Mouse (Mus musculus): ENCODE results near the gene Fcrl1. TPM values are rescaled to one million over a fixed set of nuclear protein-coding genes. Genes with fewer than 3 reads are reported as not detected.
"Not testable (repeated sequence)": the region's sequence is repeated elsewhere in the genome, so short reads cannot be mapped to it uniquely, and the experiment has no call there.

The Fcrl1 gene
- polyA plus RNA-seq (2015; fragmentation: Nextera tagmentation; extraction: Ambion mirVana) = 0.09 TPM in 1 of 2 replicates, not detected in the other

DNA sequence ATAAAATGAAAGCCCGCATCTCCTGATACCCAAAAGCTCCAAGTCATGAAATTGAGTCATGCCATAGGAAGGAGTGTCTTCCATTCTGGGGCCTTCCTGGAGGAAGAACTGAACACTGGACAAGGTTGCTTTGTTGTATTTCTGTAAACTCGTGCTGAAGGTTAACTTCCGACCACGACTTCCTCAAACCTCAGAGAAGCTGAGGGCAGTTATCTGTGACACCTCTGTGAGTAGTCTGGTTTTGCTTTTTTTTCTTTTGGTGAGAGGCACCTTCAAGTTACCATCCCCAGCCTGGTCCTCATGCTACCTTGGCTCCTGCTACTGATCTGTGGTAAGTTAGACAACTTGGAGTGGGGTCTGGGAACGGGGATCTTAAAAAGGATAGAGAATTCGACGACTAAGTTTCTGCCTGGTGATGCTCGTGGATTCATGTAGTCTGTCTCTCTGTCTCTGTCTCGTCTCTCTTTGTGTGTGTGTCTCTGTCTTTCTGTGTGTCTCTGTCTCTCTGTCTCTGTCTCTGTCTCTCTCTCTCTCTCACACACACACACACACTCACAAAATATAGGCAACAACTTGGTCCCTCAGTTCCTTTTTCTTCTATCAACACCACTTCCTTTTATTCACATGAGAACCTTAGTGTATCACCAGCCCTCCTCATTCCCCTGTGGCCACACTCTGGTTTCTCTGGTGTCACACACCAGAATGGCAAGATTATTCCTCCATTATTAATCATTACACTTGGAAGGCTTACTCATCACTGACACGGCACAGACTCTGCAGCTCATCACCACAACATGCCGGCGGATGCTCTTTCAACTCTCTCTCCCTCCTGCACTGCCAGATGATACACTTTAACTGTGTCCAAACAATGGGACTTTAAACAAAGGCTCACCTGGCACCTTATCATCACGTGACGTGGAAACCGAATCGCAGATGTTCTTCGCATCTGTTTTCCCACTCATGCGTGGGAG is at the start of gene Fcrl1:
Gene Fcrl1, plus strand, starts transcription at position 193 of the 971 bp plus-strand sequence.
- no peaks in the 10 kb centered on the region for H3K4me1 ChIP-seq (replicated peaks)
- H3K27me3 ChIP-seq = no peaks in the 10 kb centered on the region
- no peak within 1 kb of the TSS for H3K27ac ChIP-seq
- H3K4me3 ChIP-seq (replicated peaks) = no peak within 1 kb of the TSS
- H3K36me3 ChIP-seq = no peaks in the 10 kb centered on the region
- 87% methylated on average over 18 of the region's 18 CpGs for WGBS
- H3K4me2 ChIP-seq (replicated peaks) = no peak within 1 kb of the TSS
- no peak within 1 kb of the TSS for H3K9ac ChIP-seq (replicated peaks)
- no peaks in the 10 kb centered on the region for H3K9me3 ChIP-seq
- ATAC-seq = no peak

DNA sequence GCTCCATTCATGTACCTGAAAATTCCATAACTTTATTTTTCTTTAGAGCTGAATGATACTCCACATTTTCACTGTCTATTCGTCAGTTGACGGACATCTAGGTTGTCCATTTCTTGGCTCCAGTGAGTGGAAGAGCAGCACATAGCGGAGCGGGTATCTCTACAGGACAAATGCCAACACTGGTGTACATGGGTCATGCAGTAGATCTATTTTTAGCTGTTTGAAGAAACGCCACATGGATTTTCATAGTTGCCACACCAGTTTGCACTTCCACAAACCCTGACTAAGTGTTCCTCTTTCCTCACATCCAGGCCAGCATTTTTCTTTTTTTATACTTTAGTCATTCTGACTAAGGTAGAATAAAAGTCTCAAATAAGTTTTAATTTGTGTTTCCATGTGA is 38.3 kb upstream of the Fcrl1 start:
- no peaks in the 10 kb centered on the region for H3K27me3 ChIP-seq
- H3K4me3 ChIP-seq (replicated peaks) = no peak overlapping the region
- ATAC-seq = no peak
- no peaks in the 10 kb centered on the region for H3K36me3 ChIP-seq
- H3K4me2 ChIP-seq (replicated peaks) = no peak overlapping the region
- no peaks in the 10 kb centered on the region for H3K9me3 ChIP-seq
- WGBS = 90% methylated on average over 5 of the region's 5 CpGs
- H3K27ac ChIP-seq = no peak overlapping the region
- H3K9ac ChIP-seq (replicated peaks) = no peak overlapping the region
- no peaks in the 10 kb centered on the region for H3K4me1 ChIP-seq (replicated peaks)

DNA sequence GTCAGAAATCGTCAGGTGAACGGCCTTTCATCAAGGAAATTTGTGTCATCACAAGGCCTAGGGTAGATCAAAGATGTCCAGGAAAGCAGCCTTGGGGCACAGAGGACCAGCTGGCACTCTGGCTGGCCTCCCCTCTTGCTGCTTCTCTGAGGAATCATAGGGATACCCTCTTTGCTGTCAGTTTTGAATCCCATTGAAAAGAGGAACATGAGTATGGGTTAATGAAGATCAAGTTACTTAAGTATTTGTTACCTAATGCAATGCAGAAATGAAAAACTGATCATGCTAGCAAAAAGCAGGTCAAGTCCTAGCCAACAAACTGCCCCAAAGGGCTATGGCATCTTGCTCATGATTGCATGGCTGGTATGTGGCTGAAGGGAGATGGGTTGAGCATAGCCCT is 25.2 kb upstream of the Fcrl1 start:
- not testable (repeated sequence) for H3K9ac ChIP-seq (replicated peaks); H3K4me1 ChIP-seq (replicated peaks); H3K4me2 ChIP-seq (replicated peaks); H3K27ac ChIP-seq; H3K36me3 ChIP-seq; H3K4me3 ChIP-seq (replicated peaks); H3K9me3 ChIP-seq; ATAC-seq; H3K27me3 ChIP-seq
- WGBS = 90% methylated on average over 2 of the region's 2 CpGs

GRCm38 (mm10) chr3:87357581-87357980 is 18.6 kb upstream of the Fcrl1 start, which contains the start of gene Cd5l:
TSS of gene Cd5l (plus strand) at chr3:87357881.
- H3K9me3 ChIP-seq = no peaks in the 10 kb centered on the region

DNA sequence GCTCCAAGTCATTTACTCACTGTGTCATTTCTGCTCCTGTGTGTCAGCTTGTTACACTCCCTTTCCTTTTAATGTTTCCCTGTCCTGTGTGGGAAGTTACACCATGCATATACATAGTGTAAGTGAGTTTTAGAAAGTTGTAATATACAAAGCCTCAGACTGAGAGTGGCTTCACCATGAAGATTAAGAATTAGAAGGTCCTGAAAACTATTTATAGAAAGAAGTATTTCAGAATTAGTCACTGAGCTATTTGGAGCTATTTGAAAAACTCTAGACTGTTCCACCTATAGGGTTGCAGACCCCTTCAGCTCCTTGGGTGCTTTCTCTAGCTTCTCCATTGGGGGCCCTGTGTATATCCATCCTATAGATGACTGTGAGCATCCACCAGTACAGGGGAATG is 17.0 kb upstream of the Fcrl1 start:
- Histone ChIP-seq H3K4me1 (replicated peaks) (no peaks in the 10 kb centered on the region), H3K27ac (no peak overlapping the region), H3K9me3 (no peaks in the 10 kb centered on the region), H3K4me2 (replicated peaks) (no peak overlapping the region), H3K9ac (replicated peaks) (no peak overlapping the region), H3K27me3 (no peaks in the 10 kb centered on the region), H3K4me3 (replicated peaks) (no peak overlapping the region), H3K36me3 (no peaks in the 10 kb centered on the region)
- ATAC-seq = no peak

More at GRCm38 (mm10) chr3:87357581-87357980, 18.6 kb upstream of the Fcrl1 start, which contains the start of gene Cd5l:
- no peaks in the 10 kb centered on the region for H3K4me1 ChIP-seq (replicated peaks)
- no peaks in the 10 kb centered on the region for H3K36me3 ChIP-seq
- ATAC-seq = no peak
- no peak within 1 kb of the TSS for H3K4me3 ChIP-seq (replicated peaks)
- H3K27ac ChIP-seq = no peak within 1 kb of the TSS
- no peak within 1 kb of the TSS for H3K9ac ChIP-seq (replicated peaks)
- no peak within 1 kb of the TSS for H3K4me2 ChIP-seq (replicated peaks)
- H3K27me3 ChIP-seq = no peaks in the 10 kb centered on the region

GRCm38 (mm10) chr3:87360466-87360865 is 15.7 kb upstream of the Fcrl1 start:
- WGBS = 89% methylated on average over 6 of the region's 6 CpGs
- ATAC-seq = no peak
- Histone ChIP-seq H3K9me3 (no peaks in the 10 kb centered on the region), H3K4me3 (replicated peaks) (no peak overlapping the region), H3K27ac (no peak overlapping the region), H3K4me2 (replicated peaks) (no peak overlapping the region), H3K27me3 (no peaks in the 10 kb centered on the region), H3K36me3 (no peaks in the 10 kb centered on the region), H3K9ac (replicated peaks) (no peak overlapping the region), H3K4me1 (replicated peaks) (no peaks in the 10 kb centered on the region)

GRCm38 (mm10) chr3:87365691-87366090 is 10.5 kb upstream of the Fcrl1 start:
- no peak for ATAC-seq
- no peaks in the 10 kb centered on the region for H3K27me3 ChIP-seq
- no peaks in the 10 kb centered on the region for H3K36me3 ChIP-seq
- no peak overlapping the region for H3K27ac ChIP-seq
- no peak overlapping the region for H3K4me3 ChIP-seq (replicated peaks)
- H3K9me3 ChIP-seq = no peaks in the 10 kb centered on the region
- no peaks in the 10 kb centered on the region for H3K4me1 ChIP-seq (replicated peaks)
- H3K9ac ChIP-seq (replicated peaks) = no peak overlapping the region
- 92% methylated on average over 14 of the region's 14 CpGs for WGBS
- H3K4me2 ChIP-seq (replicated peaks) = no peak overlapping the region

DNA sequence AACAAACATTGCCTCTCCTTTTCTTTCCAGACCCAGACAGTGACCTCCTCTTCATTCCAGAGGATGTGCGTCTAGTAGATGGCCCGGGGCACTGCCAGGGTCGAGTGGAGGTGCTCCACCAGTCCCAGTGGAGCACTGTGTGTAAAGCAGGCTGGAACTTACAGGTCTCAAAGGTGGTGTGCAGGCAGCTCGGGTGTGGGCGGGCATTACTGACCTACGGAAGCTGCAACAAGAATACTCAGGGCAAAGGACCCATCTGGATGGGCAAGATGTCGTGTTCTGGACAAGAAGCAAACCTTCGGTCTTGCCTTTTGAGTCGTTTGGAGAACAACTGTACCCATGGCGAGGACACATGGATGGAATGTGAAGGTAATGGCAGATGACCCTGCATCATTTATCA is 8.7 kb upstream of the Fcrl1 start:
- H3K4me3 ChIP-seq (replicated peaks) = no peak overlapping the region
- no peak for ATAC-seq
- 87% methylated on average over 10 of the region's 10 CpGs for WGBS
- no peak overlapping the region for H3K27ac ChIP-seq
- no peaks in the 10 kb centered on the region for H3K36me3 ChIP-seq
- no peaks in the 10 kb centered on the region for H3K4me1 ChIP-seq (replicated peaks)
- H3K9ac ChIP-seq (replicated peaks) = no peak overlapping the region
- H3K4me2 ChIP-seq (replicated peaks) = no peak overlapping the region
- H3K27me3 ChIP-seq = no peaks in the 10 kb centered on the region
- H3K9me3 ChIP-seq = no peaks in the 10 kb centered on the region

GRCm38 (mm10) chr3:87369181-87369580 is 7.0 kb upstream of the Fcrl1 start:
- no peaks in the 10 kb centered on the region for H3K9me3 ChIP-seq
- H3K4me2 ChIP-seq (replicated peaks) = no peak overlapping the region
- H3K9ac ChIP-seq (replicated peaks) = no peak overlapping the region
- H3K27ac ChIP-seq = no peak overlapping the region
- H3K27me3 ChIP-seq = no peaks in the 10 kb centered on the region
- ATAC-seq = no peak
- H3K4me3 ChIP-seq (replicated peaks) = no peak overlapping the region
- H3K36me3 ChIP-seq = no peaks in the 10 kb centered on the region
- no peaks in the 10 kb centered on the region for H3K4me1 ChIP-seq (replicated peaks)
- 84% methylated on average over 5 of the region's 5 CpGs for WGBS

- Histone ChIP-seq H3K4me3 (replicated peaks) (no peak overlapping the region), H3K9ac (replicated peaks) (no peak overlapping the region), H3K27ac (no peak overlapping the region), H3K4me1 (replicated peaks) (no peaks in the 10 kb centered on the region), H3K9me3 (no peaks in the 10 kb centered on the region), H3K4me2 (replicated peaks) (no peak overlapping the region), H3K27me3 (no peaks in the 10 kb centered on the region), H3K36me3 (no peaks in the 10 kb centered on the region)
- no peak for ATAC-seq
- 74% methylated on average over 3 of the region's 3 CpGs for WGBS
Measured at GRCm38 (mm10) chr3:87377228-87377627, 1.0 kb downstream of the Fcrl1 start.

GRCm38 (mm10) chr3:87377719-87378118 is 1.5 kb downstream of the Fcrl1 start:
- no peak overlapping the region for H3K9ac ChIP-seq (replicated peaks)
- H3K4me3 ChIP-seq (replicated peaks) = no peak overlapping the region
- ATAC-seq = no peak
- no peaks in the 10 kb centered on the region for H3K9me3 ChIP-seq
- H3K4me2 ChIP-seq (replicated peaks) = no peak overlapping the region
- H3K36me3 ChIP-seq = no peaks in the 10 kb centered on the region
- no peaks in the 10 kb centered on the region for H3K27me3 ChIP-seq
- H3K27ac ChIP-seq = no peak overlapping the region
- H3K4me1 ChIP-seq (replicated peaks) = no peaks in the 10 kb centered on the region
- 73% methylated on average over 6 of the region's 6 CpGs for WGBS

DNA sequence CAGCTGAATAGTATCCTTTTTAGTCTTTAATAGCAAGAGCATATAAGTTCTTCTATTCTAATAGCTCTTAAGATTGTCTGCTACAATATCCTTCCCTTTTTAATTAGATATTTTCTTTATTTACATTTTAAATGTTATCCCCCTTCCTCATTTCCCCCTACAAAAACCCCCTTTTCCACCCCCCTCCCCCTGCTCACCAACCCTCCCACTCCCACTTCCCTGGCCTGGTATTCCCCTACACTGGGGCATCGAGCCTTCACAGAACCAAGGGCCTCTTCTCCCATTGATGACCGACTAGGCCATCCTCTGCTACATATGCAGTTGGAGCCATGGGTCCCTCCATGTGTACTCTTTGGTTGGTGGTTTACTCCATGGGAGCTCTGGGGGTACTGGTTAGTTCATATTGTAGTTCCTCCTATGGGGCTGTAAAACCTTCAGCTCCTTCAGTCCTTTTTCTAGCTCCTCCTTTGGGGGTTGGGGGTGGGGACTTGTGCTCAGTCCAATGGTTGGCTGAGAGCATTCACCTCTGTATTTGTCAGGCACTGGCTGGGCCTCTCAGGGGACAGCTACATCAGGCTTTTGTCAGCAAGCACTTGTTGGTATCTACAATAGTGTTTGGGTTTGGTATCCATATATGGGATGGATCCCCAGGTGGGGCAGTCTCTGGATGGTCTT is 3.6 kb downstream of the Fcrl1 start:
- ATAC-seq; H3K9ac ChIP-seq (replicated peaks); H3K9me3 ChIP-seq; H3K4me3 ChIP-seq (replicated peaks); H3K4me1 ChIP-seq (replicated peaks); H3K36me3 ChIP-seq; H3K27ac ChIP-seq; H3K4me2 ChIP-seq (replicated peaks); H3K27me3 ChIP-seq: not testable (repeated sequence)
- WGBS = 91% methylated on average over 2 of the region's 2 CpGs

All from midbrain, embryonic 13.5 days (tissue).